Mouse (Mus musculus) adrenal gland, postnatal 36 days (tissue): ENCODE data around the gene Acvr1b. TPM values are rescaled to one million over a fixed set of nuclear protein-coding genes. Genes with fewer than 3 reads are reported as not detected.

ENCODE experiments used
- DNase-seq, 2 experiments: peaks; one replicate each; pipeline ENCODE4 v3.0.0; 2021; ENCODE audit warnings: mixed read lengths in 1 of 2
- total RNA-seq, 2 experiments: library from RNA; stranded (reverse); gene quantifications; 2 replicates each; pipeline ENCODE4 v1.2.3; 2021

Gene Acvr1b
- total RNA-seq, 2 experiments from 2014 or later: 8.5 to 9.3 TPM

DNA sequence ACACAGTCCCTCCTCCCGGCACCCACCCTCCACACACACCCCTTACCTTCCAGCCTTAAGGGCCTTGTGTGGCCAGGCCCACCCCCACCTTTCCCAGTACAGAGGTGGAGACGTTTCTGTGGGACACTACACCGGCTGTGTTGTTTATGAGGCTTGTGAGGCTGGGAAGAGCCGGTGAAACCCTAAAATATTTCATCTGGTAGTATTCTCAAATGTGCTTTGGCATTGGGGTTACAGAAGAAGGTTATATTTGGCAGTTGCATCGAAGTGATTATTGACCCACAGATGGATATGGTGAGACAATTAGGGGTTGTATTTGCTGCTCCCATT, 1.2 kb downstream of the Acvr1b start:
- DNase-seq: no peak

DNA sequence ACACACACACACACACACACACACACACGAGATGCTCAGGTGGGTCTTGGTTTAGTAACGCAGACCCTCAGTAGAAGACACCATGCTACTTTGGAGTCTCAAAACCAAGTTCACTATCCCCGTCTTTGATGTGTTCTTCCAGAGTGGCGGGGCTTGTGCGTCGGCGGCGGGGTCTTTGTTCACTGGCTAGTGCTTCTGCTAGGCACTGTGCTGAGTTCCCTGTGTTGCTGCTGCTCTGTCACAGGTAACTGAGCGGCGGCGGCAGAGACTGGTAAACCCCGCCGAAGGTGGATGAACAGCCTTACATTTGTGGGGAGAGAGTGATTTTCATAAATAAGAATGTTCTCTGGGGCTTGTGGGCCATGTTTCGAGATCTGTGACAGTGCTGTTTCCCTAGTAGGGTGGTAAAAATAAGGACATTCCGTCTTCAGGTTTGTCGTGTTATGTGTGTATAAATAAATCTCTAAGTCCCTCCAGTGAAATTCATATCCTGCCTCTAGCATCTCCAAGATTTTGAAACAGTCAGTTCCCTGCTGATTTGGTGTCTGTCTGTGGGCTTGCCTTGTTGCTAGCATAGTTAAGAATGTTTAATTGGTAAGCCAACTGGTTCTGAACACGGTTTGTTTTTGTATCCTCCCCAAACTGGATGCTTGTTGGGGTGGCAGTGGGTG, 1.9 kb downstream of the Acvr1b start:
- DNase-seq: no peak

DNA sequence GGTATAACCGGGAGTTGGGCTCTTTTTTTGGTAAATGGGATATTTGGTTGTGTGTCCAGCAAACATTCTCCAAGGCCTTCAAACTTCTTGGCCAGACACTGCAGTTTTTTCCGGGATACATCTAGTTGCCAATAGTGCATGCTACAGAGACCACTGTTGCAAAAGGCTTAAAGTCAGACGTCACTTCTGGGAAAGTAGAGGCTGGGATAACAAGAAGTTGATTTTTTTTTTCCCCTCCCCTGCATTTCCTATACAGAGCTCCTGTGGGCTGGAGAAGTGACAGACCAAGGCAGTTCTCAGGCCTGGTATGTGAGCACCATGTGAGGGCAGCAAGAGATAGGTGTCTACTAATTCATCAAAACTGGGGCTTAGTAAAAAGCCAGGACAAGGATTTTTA, 2.4 kb downstream of the Acvr1b start:
- no peak for DNase-seq

DNA sequence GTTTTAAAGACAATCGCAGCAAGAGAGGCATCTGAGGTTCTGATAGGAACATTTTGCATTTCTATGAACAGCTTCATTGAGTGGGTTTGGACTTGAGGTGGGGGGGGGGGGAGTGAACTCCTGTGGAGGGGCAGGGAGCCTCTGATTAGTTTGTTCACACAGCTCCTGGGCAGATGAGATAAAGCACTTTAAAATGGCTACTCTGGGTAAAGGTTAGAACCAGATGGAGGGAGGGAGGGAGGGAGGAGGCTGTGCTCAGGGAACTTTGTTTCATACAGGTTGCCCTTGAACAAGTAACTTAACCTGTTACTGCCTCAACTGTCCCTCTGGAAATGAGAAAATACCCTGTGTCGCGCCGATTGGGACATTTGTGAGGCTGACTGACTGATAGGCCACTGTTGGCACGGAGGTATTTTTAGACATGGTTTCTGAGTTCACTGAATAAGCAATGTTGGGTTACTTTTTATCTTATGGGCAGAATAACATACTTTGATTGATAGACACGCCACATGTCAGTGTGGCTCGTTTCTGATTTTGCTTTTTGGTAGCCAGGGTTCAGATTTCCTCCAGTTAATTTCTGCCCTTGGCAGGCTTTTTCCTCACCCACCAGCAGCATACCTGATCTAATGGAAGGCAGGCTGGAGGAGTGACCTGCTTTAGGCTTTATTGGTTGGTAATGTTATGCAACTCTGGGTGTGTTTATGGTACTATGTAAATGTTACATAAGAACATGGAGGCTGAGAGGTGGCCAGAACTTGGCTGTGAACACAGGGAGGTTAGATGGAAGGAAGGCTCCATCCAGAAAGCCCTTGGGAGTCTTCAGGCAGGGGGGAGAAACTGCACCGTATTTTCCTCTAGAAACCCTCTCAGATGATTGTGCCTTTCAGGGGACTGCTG, 3.2 kb downstream of the Acvr1b start:
- DNase-seq: no peak

DNA sequence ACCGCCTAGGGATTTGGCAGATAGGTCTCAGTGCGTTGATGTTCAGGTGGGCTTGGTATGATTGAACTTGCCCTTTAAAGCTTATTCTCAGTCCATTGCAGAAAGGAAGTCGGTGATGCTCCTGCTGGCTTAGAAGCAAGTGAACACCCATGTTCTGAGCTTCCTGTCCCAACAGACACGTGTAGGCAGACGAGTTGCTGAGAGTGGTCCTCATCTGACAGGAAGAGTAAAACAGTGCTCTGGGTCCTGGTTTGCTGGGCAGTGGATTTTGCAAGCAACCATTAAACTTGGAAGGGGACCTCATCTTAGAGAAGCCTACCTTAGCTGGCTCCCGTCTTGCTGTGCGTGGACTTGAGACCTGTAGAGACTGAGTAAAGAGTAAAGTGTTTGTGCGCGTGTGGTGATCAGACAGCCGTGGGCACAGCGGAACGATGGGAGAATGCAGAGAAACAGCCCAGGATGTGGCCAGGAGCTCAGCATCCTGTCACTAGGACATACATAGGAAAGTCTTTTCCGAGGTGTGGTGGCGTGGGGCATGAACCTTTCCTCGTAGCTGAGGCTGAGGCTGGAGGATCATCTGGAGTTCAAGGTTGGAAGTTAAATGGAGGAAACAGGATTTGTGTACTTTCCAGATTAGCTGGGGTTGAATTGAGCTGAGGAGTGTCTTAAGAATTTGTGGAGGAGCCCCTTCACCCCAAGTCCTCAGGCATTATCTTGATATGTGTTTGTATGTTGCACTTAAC, 6.7 kb downstream of the Acvr1b start:
- no peak for DNase-seq

DNA sequence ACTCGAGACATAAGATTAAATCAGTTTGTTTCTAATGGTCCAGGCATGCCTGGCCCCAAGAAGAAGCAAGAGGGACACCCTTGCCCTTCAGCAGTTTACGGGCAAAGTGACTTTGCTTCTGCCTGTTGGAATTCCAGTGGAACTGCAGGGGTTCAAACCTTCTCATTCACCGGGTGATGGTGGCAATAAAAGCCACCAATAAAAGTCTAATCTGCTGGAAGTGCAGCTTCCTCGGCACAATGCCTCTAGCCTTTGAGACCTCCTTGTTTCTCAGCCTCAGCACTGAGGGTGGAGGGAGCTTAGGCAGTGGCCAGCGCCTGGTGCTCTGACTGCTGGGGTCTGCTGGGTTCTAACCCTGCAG, 7.2 kb downstream of the Acvr1b start:
- DNase-seq: no peak

DNA sequence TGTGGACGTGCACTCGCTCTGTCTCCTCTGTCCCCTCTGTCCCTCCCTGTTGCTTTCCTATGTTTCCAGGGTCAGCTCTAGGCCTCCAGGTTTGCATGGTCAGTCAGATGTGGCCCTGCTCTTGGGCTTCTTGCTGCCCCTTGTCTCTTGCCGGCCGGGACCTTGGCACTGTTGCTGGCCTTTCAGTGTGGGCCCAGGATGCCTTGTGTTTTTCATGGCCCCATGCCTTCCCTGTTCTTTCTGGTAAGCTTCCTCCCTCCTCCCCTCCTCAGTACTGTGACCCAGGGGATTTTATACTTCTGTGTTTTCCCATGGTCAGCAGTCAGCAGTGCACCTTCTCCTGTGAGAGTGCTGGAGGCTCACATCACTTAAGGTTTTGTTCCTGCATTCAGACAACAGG, 7.6 kb downstream of the Acvr1b start:
- DNase-seq: no peak

DNA sequence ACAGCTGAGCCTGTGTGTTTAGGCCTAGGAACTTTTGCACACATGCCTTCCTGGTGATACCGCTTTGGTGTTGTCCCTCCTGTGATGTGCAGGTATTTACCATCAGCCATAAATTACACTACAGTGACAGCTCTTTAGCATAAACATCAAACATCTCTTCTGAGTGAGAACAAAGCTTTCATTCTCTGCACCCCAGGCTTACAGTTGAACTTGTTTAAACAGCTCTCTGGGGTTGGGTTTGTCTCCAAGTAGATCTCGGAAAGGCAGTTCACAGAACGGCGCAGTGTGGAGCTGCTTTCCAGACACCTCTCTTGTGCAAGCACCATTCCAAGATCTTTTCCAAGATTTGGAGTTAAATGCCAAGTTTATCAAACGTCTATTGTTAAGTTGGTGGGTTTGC, 8.8 kb downstream of the Acvr1b start:
- no peak for DNase-seq

DNA sequence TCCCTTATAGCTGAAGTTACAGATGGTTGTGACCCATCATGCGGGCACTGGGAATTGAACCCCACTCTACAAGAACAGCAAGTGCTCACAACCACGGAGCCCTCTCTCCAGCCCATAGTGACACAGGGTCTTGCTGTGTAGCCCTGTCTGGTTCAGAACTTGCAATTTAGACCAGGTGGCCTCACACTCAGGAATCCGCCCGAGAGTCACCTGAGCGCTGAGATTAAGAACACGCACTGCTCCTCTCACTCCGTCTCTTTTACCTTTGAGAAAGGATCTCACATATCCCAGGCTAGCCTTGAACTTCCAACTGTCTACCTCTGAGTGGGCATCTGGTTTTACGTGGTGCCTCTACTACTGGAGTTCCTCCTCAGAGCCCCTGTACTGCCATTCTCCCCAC, 10.4 kb downstream of the Acvr1b start:
- DNase-seq: no peak

DNA sequence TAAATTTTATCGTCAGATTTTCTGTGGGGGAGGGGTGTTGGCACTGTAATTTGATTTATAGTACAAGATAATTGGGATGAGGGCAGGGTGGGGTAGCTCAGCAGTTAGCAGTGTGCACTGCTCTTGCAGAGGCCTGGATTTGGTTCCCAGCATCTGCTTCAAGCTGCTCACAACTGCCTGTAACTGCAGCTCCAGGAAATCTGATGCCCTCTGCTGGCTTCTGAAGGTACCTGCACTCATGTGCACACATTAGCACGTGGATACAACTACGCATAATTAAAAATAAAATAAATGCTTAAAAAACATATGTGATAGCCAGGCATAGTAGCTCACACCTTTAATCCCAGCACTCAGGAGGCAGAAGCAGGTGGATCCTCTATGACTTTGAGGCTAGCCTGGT, 11.7 kb downstream of the Acvr1b start:
- no peak for DNase-seq

DNA sequence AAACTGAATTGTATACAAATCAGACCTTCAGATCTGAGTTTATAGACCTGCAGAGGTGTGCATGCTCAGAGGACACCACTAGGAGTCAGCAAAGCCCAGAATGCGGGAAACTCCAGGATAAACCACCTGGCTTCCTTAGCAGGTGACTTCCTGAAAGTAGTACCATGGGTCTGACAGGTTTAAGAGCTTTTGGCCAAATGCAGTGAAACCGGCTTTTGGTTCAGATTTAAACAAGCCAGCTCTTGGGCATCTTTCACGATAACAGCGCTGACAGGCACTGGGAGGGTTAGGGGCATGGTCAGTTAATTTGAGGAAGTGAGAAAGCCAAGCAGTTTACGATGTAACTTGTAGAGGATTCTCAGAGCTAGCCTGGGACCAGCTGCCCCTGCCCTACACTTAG, 14.0 kb downstream of the Acvr1b start:
- no peak for DNase-seq

DNA sequence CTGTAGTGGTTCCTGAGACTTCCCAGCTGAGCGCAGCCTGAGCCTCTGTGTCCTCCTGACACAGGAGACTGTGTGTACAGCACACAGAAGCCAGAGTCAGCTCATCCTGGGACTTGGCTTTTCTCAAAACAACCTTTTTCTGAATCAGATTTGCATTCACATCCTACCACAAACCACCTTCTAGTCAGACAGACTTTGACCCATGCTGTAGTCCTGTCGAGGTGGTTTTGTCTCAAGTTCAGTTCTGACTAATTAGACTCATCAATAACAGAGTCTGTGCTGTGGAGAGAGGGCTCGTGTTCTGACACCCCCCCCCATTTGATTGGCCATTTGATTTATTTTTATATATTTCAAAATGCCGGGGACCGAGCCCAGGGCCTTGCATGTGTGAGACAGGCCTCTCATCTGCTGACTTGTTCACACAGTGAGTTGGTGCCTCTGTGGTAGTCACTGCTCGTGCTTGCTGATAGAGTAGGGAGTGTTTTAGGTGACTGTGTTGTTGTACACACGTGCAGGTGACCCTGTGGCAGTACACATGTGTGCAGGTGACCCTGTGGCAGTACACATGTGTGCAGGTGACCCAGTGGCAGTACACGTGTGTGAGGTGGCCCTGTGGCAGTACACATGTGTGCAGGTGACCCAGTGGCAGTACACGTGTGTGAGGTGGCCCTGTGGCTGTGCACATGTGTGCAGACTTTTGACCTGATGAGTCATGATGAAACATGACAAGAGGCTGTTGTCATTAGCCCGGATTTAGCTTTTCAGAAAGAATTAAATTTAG, 16.3 kb downstream of the Acvr1b start:
- no peak for DNase-seq

DNA sequence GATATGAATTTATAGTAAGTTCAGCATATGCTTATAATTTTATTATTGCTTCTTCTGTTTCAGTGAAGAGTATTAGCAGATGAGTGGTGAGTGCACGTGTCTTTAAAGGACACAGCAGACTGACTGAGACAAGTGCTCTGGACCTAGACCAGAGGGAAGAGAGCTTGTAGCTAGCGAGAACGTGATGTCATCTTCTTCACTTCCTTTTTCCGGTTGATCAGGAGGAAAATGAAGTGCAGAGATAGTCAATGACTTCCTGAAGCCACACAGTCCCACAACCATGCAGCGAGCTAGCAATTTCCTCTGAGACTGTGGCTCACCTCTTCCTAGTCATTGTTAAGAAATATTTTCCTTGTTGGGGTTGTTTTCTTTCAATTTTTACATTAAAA, 16.9 kb downstream of the Acvr1b start:
- DNase-seq: no peak

DNA sequence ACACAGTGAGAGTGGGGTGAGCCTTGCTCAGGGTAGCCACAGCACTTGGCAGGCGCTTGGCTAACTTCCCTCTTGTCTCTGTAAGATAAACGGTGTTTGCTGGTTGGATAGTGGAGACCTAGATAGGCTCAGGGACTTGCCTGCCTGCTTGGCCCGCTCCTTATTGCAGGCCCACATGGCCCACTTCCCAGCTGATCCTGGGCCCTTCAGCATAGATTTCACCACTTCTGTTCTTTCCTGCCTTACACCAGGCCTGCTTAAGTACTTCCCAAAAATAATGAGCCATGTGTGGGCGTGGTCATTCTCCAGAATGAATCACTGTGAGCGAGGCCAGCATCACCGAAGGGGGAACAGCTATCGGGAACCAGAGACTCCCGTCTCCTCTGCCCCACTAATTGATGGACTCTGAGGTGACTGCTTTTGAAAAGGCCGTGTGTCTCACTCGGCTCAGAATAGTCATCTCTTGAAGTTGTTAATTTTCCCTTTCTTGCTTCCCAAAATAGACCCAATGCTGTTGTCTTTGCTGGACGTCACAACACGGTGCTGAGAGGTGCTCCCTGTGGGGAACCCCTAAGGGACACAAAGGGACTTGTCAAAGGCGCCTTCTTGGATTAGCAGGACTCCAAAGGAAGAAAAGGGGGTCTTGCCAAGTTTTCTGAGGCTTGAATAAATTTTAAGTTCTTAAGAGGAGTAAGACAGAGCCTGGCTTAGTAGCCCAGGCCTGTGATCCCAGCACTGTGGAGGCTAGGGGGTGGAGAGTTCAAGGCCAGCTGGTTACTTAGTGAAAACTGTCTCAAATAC, 17.8 kb downstream of the Acvr1b start:
- DNase-seq: peak; percentile 77 to 79

DNA sequence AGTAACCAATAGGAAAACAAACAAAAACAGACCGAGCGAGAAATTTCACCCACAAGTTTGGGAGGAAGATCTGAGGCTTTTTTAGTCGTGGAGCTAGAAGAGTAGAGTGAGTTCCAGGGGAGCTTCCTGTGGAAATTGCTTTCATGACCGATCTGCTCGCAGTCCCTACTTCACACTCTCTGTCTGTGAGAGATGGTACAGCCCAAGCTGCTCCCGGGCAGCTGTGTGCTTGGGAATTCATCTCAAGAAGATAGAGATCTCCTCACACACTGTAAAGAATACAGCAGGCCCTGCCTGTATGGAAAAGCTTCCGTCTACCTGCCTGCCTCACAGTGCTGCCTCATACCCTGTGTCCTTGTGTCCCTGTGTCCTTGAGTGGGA, 18.4 kb downstream of the Acvr1b start:
- no peak for DNase-seq

DNA sequence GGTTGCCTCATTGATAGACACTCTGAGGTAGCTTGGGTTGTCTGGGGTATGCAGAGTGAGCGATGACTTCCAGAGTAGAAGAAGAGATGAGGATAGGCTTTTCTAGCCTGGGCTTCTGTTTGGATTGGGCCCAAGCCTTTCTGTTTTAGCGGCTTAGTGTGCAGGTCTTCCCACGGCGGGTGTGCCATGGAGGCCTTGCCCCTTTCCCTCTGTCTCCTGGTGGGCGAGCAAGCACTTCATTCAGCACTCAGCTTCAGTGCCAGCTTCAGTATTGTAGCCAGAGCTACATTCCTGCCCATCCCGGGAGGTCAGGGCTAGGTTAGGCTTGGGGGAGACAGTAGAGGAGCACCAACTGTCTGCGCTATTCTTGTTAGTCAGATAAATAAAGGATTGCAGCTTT, 18.8 kb downstream of the Acvr1b start:
- DNase-seq: no peak

DNA sequence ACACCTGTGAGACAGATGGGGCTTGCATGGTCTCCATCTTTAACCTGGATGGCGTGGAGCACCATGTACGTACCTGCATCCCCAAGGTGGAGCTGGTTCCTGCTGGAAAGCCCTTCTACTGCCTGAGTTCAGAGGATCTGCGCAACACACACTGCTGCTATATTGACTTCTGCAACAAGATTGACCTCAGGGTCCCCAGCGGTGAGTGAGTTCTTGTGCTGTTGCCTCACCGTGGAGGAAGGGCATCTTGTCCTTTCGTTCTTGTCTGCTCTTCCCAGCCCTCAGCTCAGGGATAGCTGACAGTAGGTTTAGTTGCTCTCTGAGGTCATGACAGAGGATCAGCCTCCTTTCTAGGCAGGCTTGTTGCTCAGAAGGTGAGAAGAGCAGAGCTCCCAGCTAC, 20.1 kb downstream of the Acvr1b start:
- no peak for DNase-seq

DNA sequence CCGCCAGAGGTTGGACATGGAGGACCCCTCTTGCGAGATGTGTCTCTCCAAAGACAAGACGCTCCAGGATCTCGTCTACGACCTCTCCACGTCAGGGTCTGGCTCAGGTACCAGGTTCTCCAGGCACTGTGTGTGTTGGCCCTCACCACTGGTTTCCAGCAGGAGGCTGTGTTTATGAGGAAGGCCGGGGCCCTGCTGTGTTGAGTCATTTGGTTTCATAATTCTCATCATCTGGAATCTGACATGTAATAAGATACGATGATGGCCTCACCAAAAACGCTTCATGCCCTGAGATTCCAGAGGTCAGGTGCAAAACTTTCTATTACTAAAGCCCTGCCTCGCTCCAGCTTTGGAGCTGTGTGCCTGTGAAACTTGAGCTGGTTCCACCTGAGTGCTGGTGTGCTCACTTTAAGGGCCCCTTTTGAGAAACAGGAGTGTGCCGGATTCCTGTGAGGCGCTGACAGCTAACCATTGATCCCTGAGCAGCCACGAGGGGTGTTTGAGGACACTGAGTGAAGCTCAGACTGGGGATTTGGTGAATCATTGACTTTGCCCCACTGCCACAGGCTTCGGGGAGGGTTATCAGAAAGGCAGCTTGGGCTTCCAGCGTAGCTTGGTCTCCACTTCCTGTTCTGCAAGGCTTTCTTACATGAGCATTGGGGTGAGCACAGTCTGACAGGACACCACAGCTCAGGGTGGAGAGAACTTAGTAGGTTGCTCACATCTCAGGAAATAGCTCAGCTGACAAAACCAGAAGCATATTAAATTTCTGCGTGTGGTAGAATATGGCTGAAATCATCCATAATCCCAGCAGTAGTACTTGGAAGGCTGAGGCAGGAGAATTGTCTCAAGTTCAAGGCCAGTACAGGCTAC, 21.3 kb downstream of the Acvr1b start:
- DNase-seq: no peak

DNA sequence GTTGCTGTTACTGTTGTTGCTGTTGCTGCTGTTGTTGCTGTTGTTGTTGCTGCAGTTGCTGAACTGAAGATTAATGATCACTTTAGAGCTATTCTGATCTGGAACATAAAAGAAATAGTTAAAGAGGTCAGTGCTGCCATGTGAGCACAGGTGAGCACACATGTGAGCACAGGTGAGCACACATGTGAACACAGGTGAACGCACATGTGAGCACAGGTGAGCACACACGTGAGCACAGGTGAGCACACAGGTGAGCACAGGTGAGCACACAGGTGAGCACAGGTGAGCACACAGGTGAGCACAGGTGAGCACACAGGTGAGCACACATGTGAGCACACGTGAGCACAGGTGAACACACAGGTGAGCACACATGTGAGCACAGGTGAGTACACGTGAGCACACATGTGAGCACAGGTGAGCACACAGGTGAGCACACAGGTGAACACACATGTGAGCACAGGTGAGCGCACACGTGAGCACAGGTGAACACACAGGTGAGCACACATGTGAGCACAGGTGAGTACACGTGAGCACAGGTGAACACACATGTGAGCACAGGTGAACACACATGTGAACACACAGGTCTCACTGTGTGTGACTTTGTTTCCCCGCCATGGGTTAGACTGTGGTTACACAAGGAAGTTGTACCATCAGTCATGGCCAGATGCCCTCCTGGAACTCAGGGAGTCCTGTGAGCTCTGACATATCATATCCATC, 22.4 kb downstream of the Acvr1b start:
- no peak for DNase-seq

DNA sequence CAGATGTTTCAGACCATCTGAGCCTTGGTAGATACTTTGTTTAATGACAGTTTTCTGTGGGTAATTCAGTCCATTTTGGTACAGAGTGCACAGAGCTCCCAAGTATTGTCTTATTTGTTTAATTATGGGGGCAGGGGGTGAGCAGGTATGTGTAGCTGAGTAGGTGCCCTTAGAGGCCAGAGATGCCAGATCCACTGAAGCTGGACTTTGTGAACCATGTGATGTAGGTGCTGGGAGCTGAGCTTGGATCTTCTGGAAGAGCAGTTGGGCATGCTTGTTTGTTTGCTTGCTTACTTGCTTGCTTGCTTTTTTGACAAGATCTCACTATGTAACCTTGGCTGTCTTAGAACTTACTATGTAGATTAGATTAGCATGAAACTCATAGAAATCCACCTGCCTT, 23.1 kb downstream of the Acvr1b start:
- no peak for DNase-seq
